Mouse (Mus musculus) gastrocnemius, postnatal 4 days (tissue): Measurements from ENCODE around the gene Leng8. TPM values are rescaled to one million over a fixed set of nuclear protein-coding genes. Genes with fewer than 3 reads are reported as not detected.

Experiments used
- total RNA-seq, 2 experiments: library from RNA; stranded (reverse); gene quantifications; 2 replicates each; pipeline ENCODE4 v1.2.3; 2021

The Leng8 gene
- total RNA-seq, 2 experiments from 2014 or later, result 62.4 to 86.4 TPM

Other genes with a start within 250 kb of the Leng8 start
- gene Gm14548, start 238.9 kb upstream of the Leng8 start, total RNA-seq, result under 1 TPM; 0.15 to 0.29 TPM
- under 1 TPM; 0.23 to 0.34 TPM for gene Lilra6, start 221.5 kb upstream of the Leng8 start, total RNA-seq
- under 1 TPM; 0.56 to 0.70 TPM for gene Lair1, start 73.8 kb upstream of the Leng8 start, total RNA-seq
- 1 to 10 TPM; 5.3 to 6.6 TPM for gene Ttyh1, start 17.6 kb upstream of the Leng8 start, total RNA-seq
- 1 to 10 TPM; 3.1 to 3.9 TPM for gene Leng9, start 13.3 kb downstream of the Leng8 start, total RNA-seq
- gene Cdc42ep5, start 27.8 kb downstream of the Leng8 start, total RNA-seq, result 10 to 100 TPM; 20.9 to 24.8 TPM
- gene Lilra5, start 100.7 kb downstream of the Leng8 start, total RNA-seq, result under 1 TPM in 1 of 2 experiments, not detected in 1; 0.13 TPM
- gene Ncr1, start 200.7 kb downstream of the Leng8 start, total RNA-seq, result not detected